Mouse (Mus musculus): ENCODE results near the gene Slc1a4. TPM values are rescaled to one million over a fixed set of nuclear protein-coding genes. Genes with fewer than 3 reads are reported as not detected.

The Slc1a4 gene
- polyA plus RNA-seq (2014; fragmentation: Illumina TruSeq; extraction: RNeasy Lipid Tissue Mini Kit (QIAGEN cat#74804)) = 3.2 TPM

DNA sequence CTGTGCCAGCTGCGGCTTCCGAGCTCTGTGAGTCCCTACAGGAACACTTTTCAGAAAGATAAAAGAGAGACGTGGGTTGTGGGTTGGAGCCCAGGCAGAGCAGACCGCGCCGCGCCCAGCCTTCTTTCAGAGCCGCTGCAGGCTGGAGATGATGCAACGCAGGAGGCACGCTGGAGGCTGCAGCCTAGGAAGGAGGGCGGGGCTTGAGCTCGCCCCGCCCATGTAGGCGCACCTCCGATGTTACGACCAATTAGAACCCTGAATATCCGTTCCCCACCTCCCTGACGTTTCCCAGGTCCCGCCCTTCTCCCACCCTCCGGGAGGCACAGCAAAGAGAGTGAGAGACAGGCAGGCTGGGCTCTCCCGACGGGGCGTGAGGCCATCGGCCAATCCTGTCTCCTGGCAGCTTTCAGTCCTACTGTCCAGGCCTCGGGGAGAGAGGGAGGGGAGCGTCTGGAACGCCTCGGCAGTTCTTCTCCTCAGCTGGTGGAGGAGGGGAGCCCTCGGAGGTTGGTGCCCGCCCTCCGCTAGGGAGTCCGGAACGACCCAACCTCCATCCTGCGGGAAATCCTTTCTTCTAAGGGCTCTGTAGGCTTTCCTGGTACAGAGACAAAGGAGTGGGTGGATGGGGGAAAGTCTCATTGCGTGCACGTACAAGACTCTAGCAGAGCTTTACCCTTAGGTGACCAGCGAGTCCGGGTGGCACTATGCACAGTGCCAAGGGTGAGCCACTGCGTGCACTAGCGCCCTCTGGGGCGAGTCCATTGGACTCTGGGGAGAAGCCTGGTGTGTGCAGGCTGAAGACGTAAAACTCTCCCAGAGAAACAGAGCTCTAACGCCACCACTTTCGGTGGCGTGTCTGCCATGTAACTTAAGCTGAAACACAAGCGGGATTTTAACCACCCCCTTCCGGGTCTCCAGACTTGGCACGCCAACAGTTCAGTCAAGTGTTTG is at the start of gene Slc1a4:
TSS of gene Slc1a4 (minus strand) at position 153 of the 954 bp plus-strand sequence.

Other genes starting within 250 kb of the Slc1a4 start
- gene Actr2, start 219.8 kb downstream of the Slc1a4 start, polyA plus RNA-seq (2014; fragmentation: Illumina TruSeq; extraction: RNeasy Lipid Tissue Mini Kit (QIAGEN cat#74804)) = 278 TPM
- 648 TPM for gene Rab1a, start 131.3 kb downstream of the Slc1a4 start, polyA plus RNA-seq (2014; fragmentation: Illumina TruSeq; extraction: RNeasy Lipid Tissue Mini Kit (QIAGEN cat#74804))
- 50.3 TPM for gene Cep68, start 83.3 kb downstream of the Slc1a4 start, polyA plus RNA-seq (2014; fragmentation: Illumina TruSeq; extraction: RNeasy Lipid Tissue Mini Kit (QIAGEN cat#74804))
- 25.5 TPM for gene Sertad2, start 210.5 kb upstream of the Slc1a4 start, polyA plus RNA-seq (2014; fragmentation: Illumina TruSeq; extraction: RNeasy Lipid Tissue Mini Kit (QIAGEN cat#74804))